Mouse (Mus musculus) A20 (cell line): ENCODE results near the gene Cacna1i.
A peak's percentile ranks its signal among the peaks of the same experiment; 100 is the strongest.

ENCODE experiments used
- DNase-seq: peaks from one replicate; pipeline ENCODE4 v3.0.0-alpha.2; 2011; ENCODE audit warnings: low read depth, low spot score

Gene Cacna1i

GRCm38 (mm10) chr15:80286851-80287415, at the start of gene Cacna1i:
TSS of gene Cacna1i (plus strand) at chr15:80287238.
- DNase-seq, result no peak

GRCm38 (mm10) chr15:80248135-80248534, 38.9 kb upstream of the Cacna1i start:
- DNase-seq, result no peak

- no peak for DNase-seq
Observed at GRCm38 (mm10) chr15:80248596-80248995, 38.4 kb upstream of the Cacna1i start.

- DNase-seq, result no peak
Observed at GRCm38 (mm10) chr15:80249672-80250071, 37.4 kb upstream of the Cacna1i start.

- DNase-seq, result no peak
Observed at GRCm38 (mm10) chr15:80250586-80250985, 36.5 kb upstream of the Cacna1i start.

GRCm38 (mm10) chr15:80253530-80253929, 33.5 kb upstream of the Cacna1i start:
- no peak for DNase-seq

- peak; percentile 35 for DNase-seq
Observed at GRCm38 (mm10) chr15:80254207-80254606, 32.8 kb upstream of the Cacna1i start.

GRCm38 (mm10) chr15:80254847-80255645, 32.0 kb upstream of the Cacna1i start, which contains the start of gene Atf4:
TSS of gene Atf4 (plus strand) at chr15:80255184.
- peak; percentile 99 for DNase-seq

GRCm38 (mm10) chr15:80255646-80256121, 31.4 kb upstream of the Cacna1i start:
- peak; percentile 84 for DNase-seq

GRCm38 (mm10) chr15:80256242-80256641, 30.8 kb upstream of the Cacna1i start:
- no peak for DNase-seq

GRCm38 (mm10) chr15:80256656-80257601, 30.1 kb upstream of the Cacna1i start:
- no peak for DNase-seq

- DNase-seq, result peak; percentile 45
Observed at GRCm38 (mm10) chr15:80257602-80258239, 29.3 kb upstream of the Cacna1i start.

GRCm38 (mm10) chr15:80258240-80259170, 28.5 kb upstream of the Cacna1i start:
- DNase-seq, result peak; percentile 63

- DNase-seq, result no peak
Observed at GRCm38 (mm10) chr15:80259406-80260045, 27.5 kb upstream of the Cacna1i start.

- peak; percentile 76 for DNase-seq
Observed at GRCm38 (mm10) chr15:80260677-80261076, 26.4 kb upstream of the Cacna1i start.

- no peak for DNase-seq
Observed at GRCm38 (mm10) chr15:80261100-80261499, 25.9 kb upstream of the Cacna1i start.

- peak; percentile 96 for DNase-seq
Observed at GRCm38 (mm10) chr15:80263610-80264575, 23.1 kb upstream of the Cacna1i start, which contains the start of gene Rps19bp1. TSS of gene Rps19bp1 (minus strand) at chr15:80264315.

- peak; percentile 81 for DNase-seq
Observed at GRCm38 (mm10) chr15:80266281-80266680, 20.8 kb upstream of the Cacna1i start.
